Mouse (Mus musculus) ovary, postnatal 14 days (tissue): Measurements from ENCODE around the gene Pum1.
"Not testable (repeated sequence)": the region's sequence is repeated elsewhere in the genome, so short reads cannot be mapped to it uniquely, and the experiment has no call there.

Experiments
- DNase-seq: peaks from one replicate; pipeline ENCODE4 v3.0.0; 2022; ENCODE audit warnings: low spot score

Pum1 gene

GRCm38 (mm10) chr4:130662979-130663725 lies at the start of gene Pum1:
Gene Pum1 (plus strand): TSS chr4:130663321.
- DNase-seq: peak; percentile 73

DNA sequence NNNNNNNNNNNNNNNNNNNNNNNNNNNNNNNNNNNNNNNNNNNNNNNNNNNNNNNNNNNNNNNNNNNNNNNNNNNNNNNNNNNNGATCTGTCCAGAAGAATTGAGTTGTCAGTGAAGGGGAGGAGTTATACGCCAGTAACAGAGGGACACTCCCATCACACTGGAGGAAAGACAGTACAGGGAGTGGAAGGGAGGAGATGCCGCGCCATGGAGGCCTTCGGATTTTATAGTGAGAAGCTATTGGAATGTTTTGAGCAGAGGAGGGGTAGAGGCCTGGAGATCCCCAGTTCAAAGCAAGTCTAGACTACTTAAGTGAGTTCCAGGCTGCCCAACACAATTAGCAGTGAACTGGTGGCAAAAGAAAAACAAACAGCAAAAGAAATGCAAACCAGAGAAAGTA lies 33.7 kb upstream of the Pum1 start:
- DNase-seq: peak; percentile 19

- DNase-seq: no peak
Measured at GRCm38 (mm10) chr4:130630232-130630847, 32.8 kb upstream of the Pum1 start.

DNA sequence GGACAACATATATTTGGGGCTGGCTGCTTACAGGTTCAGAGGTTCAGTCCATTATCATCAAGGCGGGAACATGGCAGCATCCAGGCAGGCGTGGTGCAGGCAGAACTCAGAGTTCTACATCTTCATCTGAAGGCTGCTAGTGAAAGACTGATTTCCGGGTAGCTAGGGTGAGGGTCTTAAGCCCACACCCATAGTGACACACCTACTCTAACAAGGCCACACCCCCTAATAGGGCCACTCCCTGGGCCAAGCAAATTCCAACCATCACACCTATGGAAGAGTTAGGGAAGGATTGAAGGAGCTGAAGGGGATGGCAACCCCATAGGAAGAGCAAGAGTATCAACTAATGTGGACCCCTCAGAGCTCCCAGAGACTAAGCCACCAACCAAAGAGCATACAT lies 28.0 kb upstream of the Pum1 start:
- DNase-seq: not testable (repeated sequence)

GRCm38 (mm10) chr4:130636761-130637160 lies 26.4 kb upstream of the Pum1 start:
- no peak for DNase-seq

- no peak for DNase-seq
Measured at GRCm38 (mm10) chr4:130637488-130638422, 25.4 kb upstream of the Pum1 start.

DNA sequence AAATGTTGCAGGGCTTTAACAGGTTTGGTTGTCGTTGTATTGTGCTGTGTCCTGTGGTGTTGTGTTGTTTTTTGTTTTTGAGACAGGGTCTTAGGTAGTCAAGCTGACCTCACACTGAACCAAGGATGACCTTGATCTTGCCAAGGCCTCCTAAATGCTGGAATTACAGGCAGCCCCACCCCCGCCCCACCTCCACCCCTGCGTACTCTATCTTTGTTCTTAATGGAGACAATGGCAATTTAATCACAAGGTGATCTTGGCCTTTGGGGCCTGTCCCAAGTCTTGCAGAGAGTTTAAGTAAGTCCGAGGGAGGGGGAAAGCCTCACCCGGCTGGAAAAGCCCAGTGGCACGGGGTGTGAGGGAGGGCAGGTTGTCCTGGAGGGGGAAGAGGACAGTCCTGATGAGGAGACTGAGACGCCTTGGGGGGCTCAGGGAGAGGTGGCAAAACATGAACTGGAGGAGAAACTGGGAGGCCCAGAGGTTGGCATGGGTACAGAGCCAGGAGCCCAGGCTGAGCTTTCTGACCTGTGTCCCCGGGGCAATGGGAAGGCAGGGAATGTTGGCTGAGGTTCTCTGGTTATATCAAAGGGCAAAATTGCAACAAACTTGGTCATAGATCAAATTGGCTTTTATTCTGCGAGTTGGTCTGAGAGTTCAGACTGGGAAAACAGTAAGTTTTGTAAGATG lies 22.9 kb upstream of the Pum1 start:
- DNase-seq: peak; percentile 11

GRCm38 (mm10) chr4:130642468-130642867 lies 20.7 kb upstream of the Pum1 start:
- DNase-seq: no peak

GRCm38 (mm10) chr4:130645426-130645825 lies 17.7 kb upstream of the Pum1 start:
- no peak for DNase-seq

DNA sequence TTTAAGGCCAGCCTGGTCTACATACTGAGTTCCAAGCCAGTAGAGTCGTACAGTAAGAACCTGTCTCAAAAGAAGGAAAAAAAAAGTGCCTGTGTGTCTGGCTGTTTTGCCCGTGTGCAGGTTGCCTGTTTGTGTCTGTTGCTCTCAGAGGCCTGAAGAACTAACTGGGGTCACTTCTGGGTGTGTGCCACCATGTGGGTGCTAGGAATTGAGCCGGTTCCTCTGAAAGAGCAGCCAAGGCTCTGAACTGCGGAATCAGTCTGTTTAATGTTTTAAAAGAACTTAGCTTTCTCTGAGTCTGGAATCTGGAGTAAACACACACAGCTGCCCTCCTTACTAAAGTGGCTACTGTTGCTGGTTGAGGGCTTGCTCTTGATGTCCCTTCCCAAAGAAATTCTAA lies 11.8 kb upstream of the Pum1 start:
- DNase-seq: no peak

GRCm38 (mm10) chr4:130652546-130652945 lies 10.6 kb upstream of the Pum1 start:
- DNase-seq: no peak

DNA sequence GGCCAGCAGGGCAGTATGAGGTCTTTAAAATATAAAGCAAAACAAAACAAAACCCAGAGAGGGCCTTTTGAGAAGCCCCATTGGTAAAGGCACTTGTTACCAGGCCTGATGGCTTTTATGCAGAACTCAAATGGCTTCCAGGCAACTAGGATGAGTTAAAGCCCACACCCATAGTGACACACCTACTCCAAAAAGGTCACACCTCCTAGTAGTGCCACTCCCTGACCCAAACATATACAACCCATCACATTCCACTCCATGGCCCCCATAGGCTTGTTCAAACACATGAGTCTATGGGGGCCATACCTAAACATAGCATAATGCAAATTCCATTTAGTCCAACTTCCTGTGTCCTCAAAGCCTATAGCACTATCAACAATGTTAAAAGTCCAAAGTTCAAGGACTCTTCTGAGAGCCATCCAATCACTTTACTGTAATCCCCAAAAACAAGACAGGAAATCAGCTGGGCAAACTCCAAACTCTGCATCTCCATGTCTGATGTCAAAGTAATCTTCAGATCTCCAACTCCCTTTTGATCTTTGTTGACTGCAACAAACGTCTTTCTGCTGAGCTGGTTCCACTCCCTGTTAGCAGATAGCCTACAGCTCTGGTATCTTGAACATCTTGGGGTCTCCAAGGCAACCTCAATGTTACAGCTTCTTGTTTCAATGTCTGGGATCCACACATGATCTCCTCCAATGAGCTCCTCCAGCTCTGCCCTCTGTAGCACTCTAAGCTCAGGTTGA lies 5.1 kb upstream of the Pum1 start:
- DNase-seq: no peak

GRCm38 (mm10) chr4:130659470-130659869 lies 3.7 kb upstream of the Pum1 start:
- no peak for DNase-seq

GRCm38 (mm10) chr4:130660106-130660505 lies 3.0 kb upstream of the Pum1 start:
- DNase-seq: no peak

DNA sequence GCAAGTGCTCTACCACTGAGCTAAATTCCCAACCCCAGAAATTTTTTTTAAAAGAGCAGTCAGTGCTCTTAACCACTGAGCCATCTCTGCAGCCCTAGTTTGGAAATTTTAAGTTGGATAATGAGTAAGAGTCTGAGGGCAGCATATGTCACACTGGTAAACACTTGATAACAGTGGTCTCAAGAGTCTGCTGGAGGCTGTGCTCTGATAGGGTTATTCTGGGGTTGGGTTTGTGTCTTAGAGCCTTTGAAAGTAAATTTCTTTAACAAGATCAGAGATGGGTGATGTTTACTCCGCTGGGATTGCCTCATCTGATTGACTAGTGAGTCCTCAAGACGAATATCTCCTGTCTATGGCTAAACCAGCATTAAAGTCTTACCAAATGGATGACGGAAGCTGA lies 2.0 kb upstream of the Pum1 start:
- no peak for DNase-seq

- DNase-seq: not testable (repeated sequence)
Measured at GRCm38 (mm10) chr4:130662305-130662704, 816 bp upstream of the Pum1 start.

DNA sequence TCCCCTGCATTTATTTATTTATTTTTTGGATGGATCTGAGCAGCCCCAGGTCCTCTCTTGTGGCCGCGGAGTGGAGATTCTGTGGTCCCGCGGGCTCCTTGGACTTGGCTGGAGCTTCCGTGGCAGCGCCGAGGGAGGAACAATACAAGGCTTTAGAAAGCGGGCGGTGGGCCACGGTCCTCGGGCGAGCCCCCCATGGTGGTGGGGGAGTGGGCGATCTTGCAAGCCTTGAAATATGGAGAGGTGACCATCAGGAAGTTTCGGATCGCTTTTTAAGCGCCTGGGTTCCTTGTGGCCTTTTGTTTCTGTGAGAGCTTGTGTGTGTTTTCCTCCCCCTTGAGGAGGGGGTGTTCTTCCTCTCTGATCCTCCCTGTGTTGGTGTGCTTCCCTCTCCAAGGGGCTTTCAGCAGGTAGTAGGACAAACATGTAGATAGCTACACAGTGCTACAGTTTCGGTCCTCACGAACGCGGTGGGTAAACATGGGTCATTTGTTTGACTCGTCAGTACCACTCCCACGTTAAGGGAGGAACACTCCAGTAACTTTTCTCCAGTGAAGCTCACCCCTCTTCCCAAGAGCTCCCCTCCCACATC lies 785 bp downstream of the Pum1 start:
- DNase-seq: peak; percentile 28

DNA sequence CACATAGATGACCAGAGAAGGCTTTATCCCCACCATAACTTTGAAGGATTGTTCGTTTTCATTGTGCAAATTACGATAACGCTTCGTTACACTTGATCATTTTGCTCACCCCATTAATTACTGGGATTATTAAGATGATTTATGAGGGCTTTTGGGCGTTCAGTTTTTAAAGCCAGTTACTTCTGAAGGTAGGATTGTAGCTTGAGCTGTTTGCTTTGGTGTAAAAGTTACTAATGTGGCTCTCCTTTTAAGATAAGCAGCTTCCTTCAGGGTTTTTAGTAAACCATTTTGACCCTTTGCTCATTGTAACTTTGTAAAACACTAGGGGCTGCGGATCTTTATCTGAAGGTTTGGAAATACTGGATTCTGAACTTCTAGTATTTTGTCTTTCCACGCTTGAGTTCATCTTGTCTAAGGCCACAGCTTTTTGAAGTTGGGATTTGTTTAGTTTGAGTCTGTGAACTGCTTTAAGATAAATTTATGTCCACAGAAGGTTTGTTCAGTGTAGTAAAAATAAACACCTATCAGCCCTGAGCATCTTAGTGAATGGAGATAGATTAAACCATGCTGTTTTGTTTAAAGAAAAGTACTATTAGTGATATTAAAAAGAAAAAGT lies 1.4 kb downstream of the Pum1 start:
- no peak for DNase-seq

DNA sequence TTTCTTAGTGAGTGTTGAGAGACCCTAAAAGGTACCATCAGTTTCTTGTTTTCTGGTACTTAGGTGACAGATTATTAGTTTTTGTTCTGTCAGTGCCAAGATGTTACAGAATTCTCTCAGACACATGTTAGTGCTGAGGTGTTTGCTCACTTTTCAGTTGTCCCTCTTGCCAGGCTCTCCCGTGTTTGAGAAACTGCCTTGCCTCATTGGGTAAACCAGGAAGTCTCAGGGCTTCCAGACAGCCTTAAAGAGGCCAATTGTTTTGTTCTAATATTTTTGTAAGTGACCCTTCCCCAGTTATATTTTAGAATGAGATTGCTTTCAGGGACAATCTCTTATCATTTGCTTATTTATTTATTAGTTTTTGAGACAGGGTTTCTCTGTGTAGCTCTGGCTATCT lies 2.1 kb downstream of the Pum1 start:
- no peak for DNase-seq

DNA sequence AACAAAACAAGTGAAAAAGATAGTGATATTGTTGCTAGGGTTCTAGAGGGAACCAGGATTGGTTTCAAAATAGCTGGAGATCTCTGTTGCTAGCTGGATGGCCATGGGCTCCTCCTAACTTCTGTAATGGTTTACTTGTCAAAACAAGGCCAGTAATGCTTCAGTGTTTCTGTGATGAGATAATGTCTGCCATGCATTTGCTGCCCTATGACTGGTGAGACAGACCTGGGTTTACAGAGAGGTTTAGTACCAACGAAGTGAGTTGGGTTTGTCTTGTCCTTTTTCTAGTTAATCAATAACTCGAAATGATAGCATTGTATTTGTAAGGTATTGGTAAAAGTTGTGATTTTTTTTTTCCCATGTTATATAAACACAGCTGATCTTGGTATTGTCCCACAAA lies 4.6 kb downstream of the Pum1 start:
- no peak for DNase-seq

DNA sequence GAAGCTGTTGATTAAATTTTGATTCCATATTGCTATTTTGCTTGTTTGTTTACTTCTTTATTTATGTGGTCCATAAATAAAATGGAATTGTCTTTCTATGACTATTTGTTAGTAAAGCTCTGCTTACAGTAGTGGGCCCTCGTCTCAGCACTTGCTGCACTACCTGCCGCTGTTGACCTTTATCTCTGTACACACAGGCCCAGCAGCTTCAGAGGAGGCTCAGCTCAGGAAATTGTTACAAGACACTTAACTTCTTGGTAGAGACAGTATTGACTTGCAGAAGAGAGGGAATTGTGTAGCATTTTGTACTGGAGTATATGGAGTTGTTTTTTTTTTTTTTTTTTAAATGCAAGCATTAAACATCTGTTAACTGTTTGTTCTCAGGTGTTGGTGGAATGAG lies 5.4 kb downstream of the Pum1 start:
- DNase-seq: no peak
